Mouse (Mus musculus) ES-E14 (cell line): ENCODE measurements around the gene Gtdc1.

Experiments used
- ZC3H11A ChIP-seq: IDR thresholded peaks from 2 replicates; pipeline ENCODE4 v1.6.1; 2012; ENCODE audit warnings: low read depth, mild to moderate bottlenecking, inconsistent platforms, low read length, borderline replicate concordance
- ZNF384 ChIP-seq: IDR thresholded peaks from 2 replicates; pipeline ENCODE4 v1.6.1; 2012; ENCODE audit warnings: low read depth, low read length, inconsistent platforms

DNA sequence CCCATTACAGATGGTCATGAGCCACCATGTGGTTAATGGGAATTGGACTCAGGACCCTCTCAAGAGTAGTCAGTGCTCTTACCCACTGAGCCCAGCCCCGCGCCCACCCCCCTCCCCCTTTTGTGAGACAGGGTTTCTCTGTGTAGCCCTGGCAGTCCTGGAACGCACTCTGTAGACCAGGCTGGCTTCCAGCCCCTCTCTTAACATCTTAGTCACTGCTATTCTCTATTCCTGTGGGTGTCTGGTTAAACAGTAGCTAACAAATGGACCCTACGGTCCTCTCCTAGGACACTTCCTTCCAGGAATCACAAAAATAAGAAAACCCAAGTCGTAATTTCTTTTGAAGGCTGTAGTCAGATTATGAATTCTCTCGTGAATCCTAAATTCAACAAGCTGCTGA, 386.6 kb downstream of the Gtdc1 start:
- TF ChIP-seq ZC3H11A = no peak
- TF ChIP-seq ZNF384 = no peak
